Mouse (Mus musculus) liver, embryonic 15.5 days (tissue): ENCODE data around the gene Mrpl23. TPM values are rescaled to one million over a fixed set of nuclear protein-coding genes. Genes with fewer than 3 reads are reported as not detected.
A peak's percentile ranks its signal among the peaks of the same experiment; 100 is the strongest.

Experiments used
- ATAC-seq: fragments of 200-750 bp; cut with Nextera tagmentation; 2 replicates; pipeline ENCODE4 v1.8.0; 2017; ENCODE audit warnings: moderate number of reproducible peaks, mild to moderate bottlenecking, moderate library complexity; ENCODE audit not compliant: insufficient read depth
- H3K27ac ChIP-seq: fragments of 300-500 bp; sonication (generic); replicated peaks from 2 replicates; pipeline ENCODE4 v1.5.1; 2015; ENCODE audit warnings: mild to moderate bottlenecking, inconsistent platforms
- H3K27me3 ChIP-seq: fragments of 300-500 bp; sonication (generic); 2 replicates; pipeline ENCODE4 v1.6.1; 2015; ENCODE audit warnings: mild to moderate bottlenecking, inconsistent platforms
- H3K36me3 ChIP-seq: fragments of 300-500 bp; sonication (generic); replicated peaks from 2 replicates; pipeline ENCODE4 v1.6.1; 2015; ENCODE audit warnings: moderate library complexity, mild to moderate bottlenecking, inconsistent platforms
- H3K4me1 ChIP-seq: fragments of 300-500 bp; sonication (generic); replicated peaks from 2 replicates; pipeline ENCODE4 v1.6.1; 2015; ENCODE audit warnings: inconsistent platforms
- H3K4me2 ChIP-seq: fragments of 300-500 bp; sonication (generic); 2 replicates; pipeline ENCODE4 v1.6.1; 2015; ENCODE audit warnings: moderate library complexity, mild to moderate bottlenecking, inconsistent platforms
- H3K4me3 ChIP-seq: fragments of 300-500 bp; sonication (generic); replicated peaks from 2 replicates; pipeline ENCODE4 v1.5.1; 2015; ENCODE audit warnings: mild to moderate bottlenecking, inconsistent platforms
- H3K9ac ChIP-seq: fragments of 300-500 bp; sonication (generic); 2 replicates; pipeline ENCODE4 v1.6.1; 2015; ENCODE audit warnings: moderate library complexity, mild to moderate bottlenecking, inconsistent platforms
- H3K9me3 ChIP-seq: fragments of 300-500 bp; sonication (generic); replicated peaks from 2 replicates; pipeline ENCODE4 v1.6.1; 2016; ENCODE audit warnings: inconsistent platforms
- WGBS: fragments of 180-500 bp; shearing (Covaris S2); methylation state at CpG from one replicate; pipeline ENCODE4 v1.1.7; 2015; ENCODE audit warnings: mixed read lengths; ENCODE audit not compliant: insufficient replicate concordance; 5-methylcytosine and 5-hydroxymethylcytosine counted together
- microRNA counts: library from miRNA; unstranded; fragments of <30 nt; microRNA quantifications from one replicate; lab custom pipeline; 2016
- microRNA-seq: library from miRNA; unstranded; fragments of <30 nt; microRNA quantifications from one replicate; pipeline ENCODE4, GENCODE M21; 2016
- polyA plus RNA-seq: library from polyadenylated mRNA; unstranded; fragments of >200 nt; fragmentation: Nextera tagmentation; extraction: Ambion mirVana; gene quantifications from 2 replicates; pipeline ENCODE4 v1.2.1, GENCODE M21; 2015

The Mrpl23 gene
- polyA plus RNA-seq, 1 experiment from 2014 or later, result 11.9 TPM

GRCm38 (mm10) chr7:142588282-142588941, 55.9 kb downstream of the Mrpl23 start:
- Histone ChIP-seq H3K36me3 (no peaks in the 10 kb centered on the region), H3K27me3 (no peaks in the 10 kb centered on the region), H3K9me3 (no peaks in the 10 kb centered on the region), H3K9ac (no peak overlapping the region), H3K4me1 (no peaks in the 10 kb centered on the region), H3K27ac (no peak overlapping the region), H3K4me2 (no peak overlapping the region), H3K4me3 (no peak overlapping the region)
- 49% methylated on average over 9 of the region's 9 CpGs for WGBS
- ATAC-seq, result no peak

MicroRNAs within 50 kb of the gene (microRNA counts, 519-probe panel; counts per million panel counts)
- microRNA mmu-miR-675-3p (lab: Ali Mortazavi, UCI) (2,795 counts per million, percentile 55 among the panel's probes with 10 or more counts), microRNA mmu-miR-675-5p (lab: Ali Mortazavi, UCI) (2,262 counts per million, percentile 35 among the panel's probes with 10 or more counts)

Small RNAs within 50 kb of the gene (microRNA-seq; reads per million reads assigned to microRNA genes)
- 189 reads per million, percentile 60 among the genes with 10 or more reads in this experiment for gene Mir675

Other genes starting within 250 kb of the Mrpl23 start
- gene Krtap5-1, start 235.6 kb upstream of the Mrpl23 start, polyA plus RNA-seq, result not detected in 2 replicates
- gene Krtap5-4, start 229.1 kb upstream of the Mrpl23 start, polyA plus RNA-seq, result not detected in 2 replicates
- gene Ifitm10, start 158.9 kb upstream of the Mrpl23 start, polyA plus RNA-seq, result 1.9 and 2.1 TPM in 2 replicates
- 0.54 and 0.78 TPM in 2 replicates for gene Gm49369, start 150.0 kb upstream of the Mrpl23 start, polyA plus RNA-seq
- gene Ctsd, start 144.6 kb upstream of the Mrpl23 start, polyA plus RNA-seq, result 377 and 446 TPM in 2 replicates
- gene Syt8, start 97.8 kb upstream of the Mrpl23 start, polyA plus RNA-seq, result 0.13 TPM in 1 of 2 replicates, not detected in the other
- 17.6 and 29.3 TPM in 2 replicates for gene Tnni2, start 90.9 kb upstream of the Mrpl23 start, polyA plus RNA-seq
- gene Lsp1, start 71.9 kb upstream of the Mrpl23 start, polyA plus RNA-seq, result 24.5 and 27.8 TPM in 2 replicates
- 14.3 and 24.5 TPM in 2 replicates for gene Tnnt3, start 33.9 kb upstream of the Mrpl23 start, polyA plus RNA-seq
- gene Igf2, start 134.1 kb downstream of the Mrpl23 start, polyA plus RNA-seq, result 619 and 685 TPM in 2 replicates
- 0.08 TPM in 1 of 2 replicates, not detected in the other for gene Gm49394, start 137.3 kb downstream of the Mrpl23 start, polyA plus RNA-seq
- gene Ins2, start 210.7 kb downstream of the Mrpl23 start, polyA plus RNA-seq, result 2.2 and 2.8 TPM in 2 replicates